In the genomic region with DNA sequence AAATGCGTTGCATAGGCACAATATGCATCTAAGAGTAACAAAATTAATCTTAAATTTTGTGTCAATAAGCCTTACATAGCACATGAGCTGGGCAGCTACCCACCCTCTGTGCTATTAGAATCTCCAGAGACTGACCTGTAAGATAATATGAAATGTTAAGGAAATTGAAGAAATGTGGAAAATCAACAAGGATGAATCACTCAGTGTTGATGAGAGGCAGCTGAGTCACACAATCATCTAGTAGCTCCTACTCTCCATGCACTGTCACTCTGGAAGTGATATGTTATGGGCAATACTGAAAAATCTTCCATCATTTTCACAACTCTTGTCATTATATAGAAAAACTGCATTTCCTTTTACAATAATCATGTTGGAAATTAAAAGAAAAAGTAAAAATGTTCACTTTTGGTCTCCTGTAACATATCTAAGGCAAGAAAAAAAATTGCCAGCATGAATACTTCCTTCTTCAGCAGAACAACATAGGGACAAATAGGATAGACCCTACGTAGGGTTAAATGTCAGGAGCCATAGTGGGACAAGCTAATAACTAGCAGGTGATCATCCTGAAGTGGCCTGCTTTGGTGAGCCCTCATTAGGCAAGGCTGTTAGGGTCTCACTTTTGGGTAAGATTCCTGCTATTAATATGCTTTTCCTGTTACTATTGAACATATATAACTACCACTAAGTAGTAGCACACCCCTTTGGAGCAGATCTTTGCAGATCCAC, we compare ENCODE assay signal across 27 mouse cellular contexts. TPM values are rescaled to one million over a fixed set of nuclear protein-coding genes. Genes with fewer than 3 reads are reported as not detected.
"Had no signal": no experiment of that assay in that cellular context is flagged by ENCODE, and none has a peak within 500 bp of the region (broad histone marks: within the 10 kb centered on the region; RNA-seq: fewer than 3 reads in every experiment).

No protein-coding gene starts in this region.

- H3K4me2 ChIP-seq: liver, embryonic 13.5 days; midbrain, embryonic 12.5 days; midbrain, embryonic 15.5 days; neural tube, embryonic 12.5 days; neural tube, embryonic 15.5 days; stomach, embryonic 15.5 days had no signal

- ATAC-seq: midbrain, embryonic 15.5 days had no signal

- H3K4me1 ChIP-seq: liver, embryonic 13.5 days; midbrain, embryonic 12.5 days; midbrain, embryonic 15.5 days; neural tube, embryonic 12.5 days; neural tube, embryonic 15.5 days; stomach, embryonic 15.5 days had no signal

- H3K36me3 ChIP-seq: liver, embryonic 13.5 days; midbrain, embryonic 12.5 days; midbrain, embryonic 15.5 days; neural tube, embryonic 12.5 days; neural tube, embryonic 15.5 days; stomach, embryonic 15.5 days had no signal

- H3K27me3 ChIP-seq: liver, embryonic 13.5 days; midbrain, embryonic 12.5 days; midbrain, embryonic 15.5 days; neural tube, embryonic 12.5 days; neural tube, embryonic 15.5 days; stomach, embryonic 15.5 days had no signal

- H3K9me3 ChIP-seq: liver, embryonic 13.5 days; midbrain, embryonic 12.5 days; midbrain, embryonic 15.5 days; neural tube, embryonic 12.5 days; neural tube, embryonic 15.5 days; stomach, embryonic 15.5 days had no signal

- H3K27ac ChIP-seq: kidney, postnatal 0 days; layer of hippocampus, adult 2 months; liver, embryonic 13.5 days; macrophage; midbrain, embryonic 12.5 days; midbrain, embryonic 15.5 days; neural tube, embryonic 12.5 days; neural tube, embryonic 15.5 days; stomach, embryonic 15.5 days had no signal

- H3K4me3 ChIP-seq: layer of hippocampus, adult 2 months; liver, embryonic 13.5 days; midbrain, embryonic 12.5 days; midbrain, embryonic 15.5 days; neural tube, embryonic 12.5 days; neural tube, embryonic 15.5 days; stomach, embryonic 15.5 days had no signal

- H3K9ac ChIP-seq: liver, embryonic 13.5 days; midbrain, embryonic 12.5 days; midbrain, embryonic 15.5 days; neural tube, embryonic 12.5 days; neural tube, embryonic 15.5 days; stomach, embryonic 15.5 days had no signal

- DNase-seq: kidney, postnatal 25 days; layer of hippocampus, adult 9-11 months; liver, embryonic 13.5 days; lung, adult 2 months; right cerebral cortex, adult 18-20 months; right cerebral cortex, postnatal 14 days; right cerebral cortex, postnatal 4 days; thymus, postnatal 36 days had no signal

RNA-seq across cellular contexts. Expression of gene Ifi202b, which starts 27.3 kb away (rescaled TPM):
- total RNA-seq: layer of hippocampus, adult 2 months; layer of hippocampus, postnatal 25 days; left cerebral cortex, adult 18-20 months; left cerebral cortex, postnatal 25 days; liver, adult 2 months; megakaryocyte, adult 5-6 weeks; monocyte, adult 5-6 weeks had no signal
- polyA plus RNA-seq: kidney, embryonic 14.5 days; kidney, postnatal 0 days; limb, embryonic 11.5 days; liver, adult 2 months; liver, embryonic 13.5 days; liver, embryonic 16.5 days; lung, embryonic 16.5 days; macrophage; midbrain, embryonic 12.5 days; midbrain, embryonic 15.5 days; neural tube, embryonic 12.5 days; neural tube, embryonic 15.5 days; urinary bladder, adult 2 months had no signal

RNA-seq across cellular contexts. Expression of gene Ifi211, which starts 42.4 kb away (rescaled TPM):
- total RNA-seq: layer of hippocampus, adult 2 months; layer of hippocampus, postnatal 25 days; left cerebral cortex, adult 18-20 months; left cerebral cortex, postnatal 25 days had no signal
